Mouse (Mus musculus) myocyte (in vitro differentiated cells): ENCODE results near the gene B3gnt3.

Experiments
- E2F4 ChIP-seq: IDR thresholded peaks from one replicate; pipeline ENCODE4 v1.6.1; 2011; ENCODE audit warnings: mild to moderate bottlenecking, control low read depth, moderate library complexity; ENCODE audit not compliant: insufficient read depth
- MAX ChIP-seq: IDR thresholded peaks from one replicate; pipeline ENCODE4 v1.6.1; 2011; ENCODE audit warnings: low read depth, mild to moderate bottlenecking, control low read depth
- POLR2A ChIP-seq: IDR thresholded peaks from one replicate; pipeline ENCODE4 v1.6.1; 2011; ENCODE audit warnings: low read depth, mild to moderate bottlenecking, control low read depth, moderate library complexity; ENCODE audit not compliant: insufficient read length

DNA sequence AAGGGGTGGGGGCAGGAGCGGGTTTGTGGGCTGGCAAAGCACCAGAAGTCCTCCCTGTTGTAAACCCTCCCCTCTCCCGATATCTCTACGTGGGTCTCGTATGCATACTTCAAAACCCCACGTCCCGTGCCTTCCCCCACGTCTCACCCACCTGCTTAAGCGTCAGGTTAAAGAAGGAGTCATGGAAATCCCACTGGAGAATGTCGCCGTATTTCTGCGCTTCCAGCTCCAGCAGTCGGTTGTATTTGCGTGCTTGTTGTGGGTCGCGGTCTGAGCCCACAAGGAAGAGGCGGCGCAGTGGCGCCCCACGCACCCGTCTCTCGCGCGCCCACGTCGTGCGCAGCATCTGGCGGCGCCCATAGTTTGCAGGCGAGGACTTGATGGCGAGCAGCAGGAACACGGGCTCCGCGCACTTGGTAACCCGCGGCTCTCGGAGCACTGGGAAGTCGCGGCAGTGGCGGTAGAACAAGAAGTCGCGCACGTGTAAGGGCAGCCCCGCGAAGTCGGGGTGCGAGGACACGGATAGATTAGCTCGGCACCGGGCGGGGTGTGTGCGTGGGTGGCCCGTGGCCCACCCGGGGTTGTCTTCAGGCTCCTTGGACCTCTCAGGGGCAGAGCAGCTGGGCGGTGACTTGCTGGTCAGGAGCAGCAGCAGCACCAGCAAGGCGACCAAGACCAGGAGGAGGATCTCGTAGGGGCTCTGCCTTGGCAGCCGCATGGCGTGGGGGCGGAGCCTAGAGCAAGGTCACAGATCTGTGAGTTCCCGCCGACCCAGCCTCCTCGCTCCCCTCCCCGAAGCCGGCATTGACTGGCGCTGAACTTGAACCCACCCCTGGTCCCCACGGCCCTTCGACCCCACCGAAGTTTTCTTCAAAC lies 8.2 kb downstream of the B3gnt3 start:
- TF ChIP-seq POLR2A (no peak), MAX (no peak), E2F4 (no peak)
